Mouse (Mus musculus): ENCODE measurements at regions not wholly inside any gene's neighbourhood (a gene's known extent, or its start where the extent isn't known, plus 50 kb on each side); places are given as distances from the start of the nearest gene placed in this dataset.

DNA sequence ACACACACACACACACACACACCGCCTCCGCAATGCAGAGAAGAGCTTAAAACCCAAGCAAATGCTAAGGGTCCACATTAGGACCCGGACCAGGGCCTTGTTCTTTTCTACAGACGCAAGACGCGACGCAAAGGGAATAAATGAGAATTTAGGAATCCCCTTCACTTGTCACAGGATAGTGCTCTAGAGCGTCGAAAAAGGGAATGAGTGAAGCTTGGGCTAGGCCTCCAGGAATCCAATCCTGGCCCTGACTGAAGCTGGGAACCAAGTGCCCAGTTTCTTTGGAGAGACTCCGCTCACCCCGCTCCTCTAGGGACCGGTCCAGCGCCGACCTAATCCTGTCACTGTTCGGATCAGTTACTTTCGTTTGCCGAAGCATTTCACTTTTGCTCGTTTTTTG lies 102.1 kb upstream of the Zic3 start:
- TF ChIP-seq CTCF (IDR thresholded peaks at IDR 0.05; ENCODE audit: borderline replicate concordance, extremely low read depth, insufficient read depth, insufficient read length), result no peak
- no peak for TF ChIP-seq POLR2A (IDR thresholded peaks at IDR 0.05; ENCODE audit: borderline replicate concordance, extremely low read depth, insufficient read depth, insufficient read length, poor library complexity, severe bottlenecking)
